Mouse (Mus musculus) cerebellum, postnatal 25 days (tissue): ENCODE measurements around the gene Tbp.
A peak's percentile ranks its signal among the peaks of the same experiment; 100 is the strongest.

Experiments used
- DNase-seq, 2 experiments: peaks; one replicate each; pipeline ENCODE4 v3.0.0; 2021; ENCODE audit warnings: mixed read lengths in 2 of 2

Gene Tbp

DNA sequence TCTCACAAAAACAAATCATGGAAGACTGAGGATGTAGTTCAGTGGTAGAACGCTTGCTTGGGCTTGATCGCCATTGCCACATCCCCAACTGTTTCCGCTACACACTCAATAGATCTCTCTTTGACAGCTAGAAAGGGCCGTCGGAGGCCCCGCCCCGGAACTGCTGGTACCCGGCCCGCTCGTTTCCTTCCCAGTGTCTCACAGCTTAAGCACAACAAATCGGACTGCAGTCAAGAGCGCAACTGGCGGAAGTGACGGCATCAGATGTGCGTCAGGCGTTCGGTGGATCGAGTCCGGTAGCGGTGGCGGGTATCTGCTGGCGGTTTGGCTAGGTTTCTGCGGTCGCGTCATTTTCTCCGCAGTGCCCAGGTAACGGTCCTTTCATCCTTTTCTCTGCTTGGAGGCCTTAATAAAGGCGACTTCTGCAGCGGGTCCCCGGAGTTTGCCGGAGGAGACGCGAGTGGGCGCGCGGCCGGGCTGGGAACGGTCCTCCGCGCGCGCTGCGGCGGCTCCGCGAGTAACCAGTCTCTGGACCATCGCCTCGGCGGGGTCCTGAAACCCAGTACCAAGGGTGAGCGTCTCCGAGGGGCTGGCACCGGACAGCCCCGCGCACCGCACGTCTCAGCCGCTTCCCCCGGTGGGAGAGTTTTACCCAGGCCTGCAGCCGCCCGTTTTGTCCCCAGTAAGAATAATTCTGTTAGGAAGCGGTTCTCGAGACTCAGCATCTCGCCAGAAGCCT lies at the start of gene Tbp, which contains the start of gene Psmb1:
Gene Tbp (plus strand): TSS at position 233 of the 739 bp plus-strand sequence.
Gene Psmb1 (minus strand): TSS at position 96 of the 739 bp plus-strand sequence.
- peak; percentile 98 for DNase-seq

DNA sequence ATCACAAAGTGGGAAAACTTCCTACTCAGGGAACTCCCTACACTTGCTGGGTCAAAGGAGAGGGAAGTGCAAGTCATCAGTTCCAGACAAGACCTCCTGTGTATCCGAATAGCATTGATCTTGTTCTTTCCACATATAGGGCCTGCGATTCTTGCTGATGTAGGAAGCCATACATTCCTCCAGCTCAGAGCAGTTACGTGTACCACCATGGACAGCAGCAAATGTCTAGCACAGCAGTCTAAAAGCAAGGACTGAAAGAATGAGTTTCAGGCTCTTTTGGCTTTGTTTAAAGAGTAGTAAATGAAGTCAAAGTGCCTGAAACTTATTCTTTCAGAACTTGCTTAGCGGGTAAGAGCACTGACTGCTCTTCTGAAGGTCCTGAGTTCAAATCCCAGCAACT lies 44.5 kb upstream of the Tbp start:
- DNase-seq, result no peak

DNA sequence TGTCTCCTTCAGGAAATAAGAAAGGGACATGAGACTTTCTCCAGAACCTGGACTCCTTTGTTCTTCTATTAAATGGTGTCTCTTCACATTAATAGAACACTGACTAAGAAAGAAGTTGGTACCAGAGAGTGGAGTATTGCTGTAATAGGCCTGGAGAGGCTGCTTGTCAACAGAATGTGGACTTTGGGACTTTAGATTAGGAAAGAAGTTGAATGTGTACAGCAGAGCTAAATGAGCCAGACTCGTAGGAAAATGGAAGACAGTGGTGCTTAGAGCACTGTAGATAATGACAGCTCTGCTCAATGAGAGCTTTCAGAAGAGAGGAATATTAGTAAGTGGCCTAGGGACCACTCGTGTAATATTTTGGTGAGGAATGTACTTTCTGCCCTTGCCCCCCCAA lies 43.1 kb upstream of the Tbp start:
- no peak for DNase-seq

DNA sequence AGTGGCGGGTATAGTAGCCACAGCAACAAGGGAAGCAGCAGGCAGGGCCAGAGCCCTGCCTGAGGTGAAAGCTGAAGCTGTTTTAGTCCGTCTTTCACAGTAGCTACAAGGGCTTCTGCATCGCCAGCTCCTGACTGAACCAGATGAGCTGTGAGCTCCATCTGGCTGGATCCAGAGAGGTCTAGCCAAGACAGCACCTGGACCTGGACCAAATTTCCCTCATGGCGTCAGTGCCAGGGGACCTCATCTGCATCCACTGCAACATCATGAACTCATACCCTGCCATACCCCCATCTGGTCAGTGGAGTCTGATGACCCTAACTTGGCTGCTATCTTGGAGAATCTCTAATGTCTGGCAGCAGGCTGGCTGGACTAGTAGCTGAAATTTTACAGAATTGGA lies 39.9 kb upstream of the Tbp start:
- DNase-seq, result no peak

DNA sequence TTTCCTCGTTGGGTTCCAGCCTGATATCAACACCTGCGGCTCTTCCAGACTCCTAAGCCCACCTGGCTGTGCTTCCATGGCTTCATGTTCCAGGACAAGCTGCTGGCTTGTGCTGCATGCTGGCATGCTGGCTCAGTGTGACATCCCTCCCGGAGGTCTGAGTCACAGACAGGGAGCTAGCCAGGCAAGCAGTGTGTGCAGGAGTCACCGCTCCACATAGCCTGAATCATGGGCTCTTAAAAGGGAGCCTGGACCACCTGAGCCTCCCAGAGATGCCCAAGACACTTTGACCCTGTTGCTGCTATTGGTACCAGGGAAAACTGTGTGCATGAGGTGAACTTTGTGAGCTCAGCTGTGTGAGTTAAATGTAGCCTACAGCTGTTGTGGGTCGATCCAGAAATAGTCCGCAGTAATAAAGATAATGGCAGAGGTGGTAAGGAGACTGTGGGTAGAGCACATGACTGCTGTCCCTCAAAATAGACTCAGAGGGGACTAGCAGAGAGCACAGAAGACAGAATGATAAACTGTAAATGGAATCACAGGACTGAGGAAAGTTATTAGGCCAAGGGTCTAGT lies 37.7 kb upstream of the Tbp start:
- no peak for DNase-seq

DNA sequence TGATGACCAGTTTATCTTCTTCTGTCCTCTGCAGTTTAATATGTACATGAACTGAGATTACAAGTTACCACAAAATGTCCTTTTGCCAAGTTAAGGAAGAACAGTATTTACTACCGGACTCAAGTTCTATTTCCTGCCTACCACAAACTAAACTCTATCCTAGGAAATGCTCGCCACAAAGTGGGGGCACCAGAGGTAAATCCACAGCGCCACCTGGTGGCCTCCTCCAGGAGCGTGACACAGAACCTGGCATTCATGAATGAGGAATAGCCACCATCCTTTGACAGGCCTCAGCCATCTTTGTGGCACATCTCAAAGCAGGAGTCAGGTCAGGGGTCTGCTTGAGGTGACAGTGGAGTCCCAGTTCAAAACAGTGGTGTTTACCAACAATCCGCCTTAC lies 32.0 kb upstream of the Tbp start:
- DNase-seq, result peak; percentile 70 to 85

DNA sequence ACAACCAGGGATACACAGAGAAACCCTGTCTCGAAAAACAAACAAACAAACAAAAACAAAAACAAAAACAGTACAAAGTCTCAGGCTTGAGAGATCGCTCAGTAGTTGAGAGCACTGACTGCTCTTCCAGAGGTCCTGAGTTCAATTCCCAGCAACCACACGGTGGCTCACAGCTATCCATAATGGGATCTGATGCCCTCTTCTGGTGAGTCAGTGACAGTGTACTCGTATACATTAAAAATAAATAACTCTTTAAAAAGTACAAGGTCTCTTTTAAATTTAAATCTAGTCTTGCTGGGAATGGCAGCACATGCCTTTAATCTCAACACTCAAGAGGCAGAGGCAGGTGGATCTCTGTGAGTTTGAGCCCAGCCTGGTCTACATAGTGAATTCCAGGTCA lies 27.0 kb upstream of the Tbp start:
- DNase-seq, result no peak

DNA sequence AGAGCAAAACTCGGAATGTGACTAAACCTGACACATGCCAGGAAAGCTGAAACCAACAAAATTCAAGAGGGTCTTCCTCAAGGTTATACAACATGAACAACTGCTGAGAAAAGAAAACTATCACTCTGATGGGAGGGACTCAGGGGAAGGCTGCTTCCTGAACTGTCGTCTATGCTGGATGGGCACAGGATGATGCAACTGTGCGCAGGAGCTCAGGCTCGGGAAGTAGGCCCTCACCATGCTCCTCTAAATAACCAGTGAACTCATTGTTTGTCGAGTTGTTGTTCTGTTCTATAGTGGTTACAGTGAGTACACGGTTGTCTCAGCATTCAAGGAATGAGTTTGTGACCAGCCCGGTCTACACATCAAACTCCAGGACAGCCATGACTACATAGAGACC lies 9.1 kb upstream of the Tbp start:
- DNase-seq, result no peak

DNA sequence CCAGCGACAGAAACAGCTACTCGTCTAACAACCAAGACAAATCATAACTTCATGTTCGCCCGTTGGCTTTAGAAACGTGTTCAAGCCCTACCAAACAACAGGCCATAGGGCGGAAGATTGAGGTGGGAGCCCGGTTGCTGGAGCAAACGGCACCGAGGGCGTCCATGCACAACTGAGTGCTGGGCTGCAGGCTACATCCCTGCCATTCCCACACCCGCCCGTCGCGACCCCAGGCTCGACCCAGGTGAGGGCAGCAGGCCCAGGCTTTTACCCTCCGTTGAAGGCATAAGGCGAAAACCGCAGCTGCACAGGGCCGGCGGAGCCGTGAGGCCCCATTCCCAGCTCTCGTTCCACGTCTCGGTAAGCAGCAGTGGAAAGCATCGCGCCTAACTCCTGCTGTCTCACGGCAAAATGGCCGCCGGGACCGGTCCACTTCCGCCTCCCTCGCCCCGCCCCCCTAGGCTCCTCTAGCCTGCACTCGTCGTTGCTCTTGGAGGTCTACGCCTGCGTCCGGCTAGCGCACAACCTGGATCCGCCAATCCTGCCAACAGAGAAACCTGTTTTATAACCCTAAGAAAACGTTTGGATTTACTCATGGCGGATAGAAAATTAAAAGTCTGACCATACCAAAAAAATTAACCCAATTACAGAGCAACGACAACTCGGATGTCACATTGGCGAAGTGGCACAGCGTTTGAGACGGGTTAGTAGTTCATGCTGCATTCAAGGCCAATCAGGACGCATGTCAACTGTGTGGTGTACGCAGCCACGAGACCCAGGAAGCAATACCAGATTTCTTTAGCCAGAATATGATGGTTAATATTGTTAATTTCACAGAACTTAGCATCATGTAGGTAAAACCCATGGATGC lies 1.6 kb upstream of the Tbp start:
- peak; percentile 96 to 98 for DNase-seq

DNA sequence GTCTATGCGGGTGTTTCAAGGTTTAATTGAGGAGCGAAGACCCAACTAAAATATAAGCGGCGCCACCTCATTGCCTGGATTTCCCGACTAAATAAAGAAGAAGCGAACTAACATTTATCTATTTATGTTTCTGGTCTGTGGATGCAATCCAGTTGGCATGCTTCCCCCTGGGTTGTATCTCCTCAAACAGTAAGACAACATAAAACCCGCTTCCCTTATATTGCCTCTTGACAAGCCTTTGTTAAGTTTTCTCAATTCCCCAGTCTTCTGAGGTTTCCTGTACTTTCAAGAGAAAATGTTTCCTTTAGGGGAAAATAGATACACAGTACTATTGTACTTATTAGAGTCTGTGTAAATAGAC lies 955 bp upstream of the Tbp start:
- peak in 1 of 2 experiments; percentile 39 for DNase-seq

DNA sequence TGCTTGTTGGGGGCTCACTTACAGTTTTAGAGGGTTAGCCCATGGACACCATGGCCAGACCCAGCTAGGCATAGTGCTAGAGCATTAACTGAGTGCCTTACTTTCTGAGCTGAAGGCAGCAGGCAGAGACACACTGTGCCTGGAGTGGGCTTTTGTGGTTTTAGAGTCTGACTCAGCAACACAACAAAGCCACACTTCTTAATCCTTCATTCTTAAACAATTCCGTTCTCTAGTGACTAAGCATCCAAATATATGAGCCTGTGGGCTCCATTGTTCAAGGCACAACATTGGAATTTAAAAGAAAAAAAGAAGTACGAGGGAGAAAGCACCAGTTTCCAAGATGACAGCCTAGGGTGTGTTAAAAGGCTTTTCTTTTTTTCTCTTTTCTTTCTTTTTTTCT lies 11.0 kb downstream of the Tbp start:
- DNase-seq, result no peak

DNA sequence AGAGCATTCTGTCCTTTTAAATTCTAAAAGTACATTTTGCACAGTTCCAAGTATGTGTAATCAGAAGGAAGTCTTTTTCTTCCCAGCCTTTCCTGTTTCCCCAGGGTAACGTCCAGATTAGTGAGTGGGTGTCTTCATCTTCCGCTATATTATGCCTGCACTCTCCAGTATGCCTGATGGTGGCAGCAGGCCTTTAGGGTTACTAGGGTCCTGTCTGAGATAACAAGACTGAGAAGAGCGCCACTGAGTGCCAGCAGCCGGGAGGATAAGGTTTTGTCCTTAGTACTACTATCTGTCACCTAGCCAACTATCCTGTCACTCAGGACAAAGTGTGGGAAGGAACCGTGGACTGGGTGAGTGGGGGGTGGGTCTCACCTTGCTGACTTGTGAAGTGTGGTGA lies 18.1 kb downstream of the Tbp start:
- DNase-seq, result no peak

DNA sequence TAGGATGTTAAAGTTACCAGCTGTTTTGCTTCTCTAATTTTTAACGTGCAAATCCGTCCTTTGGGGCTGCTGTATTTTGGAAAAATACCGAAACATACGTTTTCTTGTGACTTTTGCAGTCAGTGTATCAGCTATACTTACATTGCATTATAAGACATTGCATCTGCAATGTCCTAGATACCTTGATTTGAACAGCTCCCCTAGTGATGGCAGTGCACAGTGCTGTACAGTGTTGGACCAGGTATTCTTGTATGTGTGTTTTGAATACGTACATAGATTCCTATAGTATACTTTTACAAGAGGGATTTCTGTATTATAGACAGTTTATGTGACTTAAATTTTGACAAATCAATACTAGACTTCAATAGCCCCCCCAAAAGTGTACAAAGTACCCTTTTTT lies 18.5 kb downstream of the Tbp start:
- no peak for DNase-seq

DNA sequence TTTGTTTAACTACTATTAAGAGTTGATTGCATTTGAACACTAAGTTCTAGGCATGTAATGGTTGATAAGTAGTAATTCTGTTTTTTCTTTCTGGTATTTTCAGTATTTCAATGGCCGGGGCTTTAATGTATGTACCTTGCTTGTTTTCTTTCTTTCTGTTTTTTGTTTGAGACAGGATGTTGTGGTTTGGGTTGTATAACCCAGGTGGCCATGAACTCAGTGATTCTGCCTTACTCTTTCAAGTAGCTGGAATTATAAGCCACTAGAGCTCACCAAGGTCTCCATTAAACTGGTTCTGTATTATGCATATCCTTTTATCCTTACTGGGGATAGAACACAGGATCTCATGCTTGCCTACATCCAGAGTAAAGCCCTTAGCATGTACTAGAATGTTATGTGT lies 19.1 kb downstream of the Tbp start:
- DNase-seq, result no peak

DNA sequence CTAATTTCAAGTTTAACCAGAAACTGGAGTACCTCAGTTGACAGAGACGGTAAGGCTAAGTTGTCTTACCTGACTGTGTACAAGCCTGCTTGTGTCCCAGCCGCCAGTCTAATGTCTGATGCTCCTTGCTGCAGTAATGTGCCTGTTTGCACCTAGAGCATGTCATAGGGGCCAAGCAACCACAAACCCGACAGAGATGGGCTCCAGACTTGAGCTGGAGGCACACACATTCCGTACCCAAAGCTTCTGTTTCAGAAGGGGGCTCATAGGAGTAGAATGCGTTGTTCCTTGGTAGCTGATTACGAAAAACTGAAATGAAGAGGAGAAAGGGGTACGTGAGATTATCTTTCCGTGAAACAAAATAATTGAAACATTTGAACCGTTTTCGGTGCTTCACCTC lies 26.6 kb downstream of the Tbp start:
- peak; percentile 14 to 16 for DNase-seq

DNA sequence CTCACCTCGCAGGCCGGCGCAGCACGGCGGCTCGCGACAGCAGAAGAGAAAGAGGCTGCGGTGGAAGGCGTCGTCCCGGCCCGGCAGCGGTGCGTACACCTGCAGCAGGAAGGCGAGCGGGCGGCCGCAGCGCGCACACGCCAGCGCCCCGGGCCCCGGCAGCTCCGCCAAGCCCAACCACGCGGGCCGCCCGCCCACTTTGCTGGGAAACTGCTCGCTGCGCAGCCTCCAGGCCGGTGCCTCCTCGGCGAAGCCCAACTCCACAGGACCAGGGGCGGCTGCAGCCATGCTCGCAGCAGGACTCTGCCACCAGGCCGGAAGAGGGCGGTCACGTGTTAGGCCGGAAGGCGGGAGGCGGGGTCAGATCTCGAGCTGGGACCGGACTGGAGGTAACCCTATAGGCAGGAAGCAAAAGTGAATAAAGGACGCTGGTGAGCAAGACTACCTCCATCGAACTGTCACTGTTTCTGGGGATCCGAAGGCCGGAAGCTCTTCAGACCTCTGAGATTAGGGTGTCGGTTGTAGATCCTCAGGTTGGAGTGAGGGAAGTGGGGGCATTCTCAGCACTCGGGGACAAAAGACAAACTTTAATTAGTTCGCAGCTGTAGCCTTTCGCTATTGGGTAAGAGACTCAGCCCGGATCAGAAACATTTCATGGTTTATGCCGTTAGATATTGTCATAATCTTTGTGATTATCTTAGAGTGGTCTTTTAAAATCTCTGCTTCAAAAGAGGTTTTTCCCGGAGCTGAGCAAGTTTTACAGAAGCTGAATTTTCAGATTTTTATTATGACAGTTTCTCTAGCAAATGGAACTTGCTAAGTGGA lies 27.5 kb downstream of the Tbp start, which contains the start of gene Pdcd2:
Gene Pdcd2 (minus strand): TSS at position 316 of the 825 bp plus-strand sequence.
- DNase-seq, result peak; percentile 96 to 97

DNA sequence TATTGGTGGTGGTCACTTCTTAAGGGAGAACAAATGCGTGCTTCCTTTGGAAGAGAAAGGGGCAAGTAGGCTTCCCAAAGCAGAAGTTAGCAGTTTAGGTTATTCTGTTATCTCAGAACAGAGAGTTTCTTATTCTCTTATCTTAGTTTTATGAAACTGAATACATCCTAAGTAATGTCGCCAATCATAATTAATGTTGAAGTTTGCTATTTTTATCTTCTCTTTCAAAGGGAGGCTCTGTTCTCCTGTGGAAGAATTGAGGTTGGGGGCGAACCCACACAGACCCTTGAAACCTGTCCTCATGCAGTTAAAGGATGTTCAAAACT lies 28.1 kb downstream of the Tbp start:
- DNase-seq, result no peak

DNA sequence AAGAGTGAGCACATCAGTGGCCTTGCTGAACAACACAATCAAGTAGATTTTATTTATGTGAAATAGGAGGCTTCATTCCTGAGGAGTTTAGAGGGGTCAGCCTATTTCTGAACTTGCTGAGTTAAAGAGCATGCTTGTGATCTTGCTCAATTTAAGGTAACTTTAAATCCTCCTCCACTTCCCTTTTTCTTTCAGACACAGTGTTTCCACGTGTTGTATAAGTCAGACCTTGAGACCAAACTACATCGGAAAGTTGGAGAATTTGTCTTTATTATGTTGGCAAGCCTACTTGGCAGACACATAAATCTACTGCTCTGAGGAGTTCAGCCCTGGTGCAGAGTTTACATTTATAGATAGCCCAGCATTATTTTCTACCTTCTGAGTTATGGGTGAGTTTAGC lies 29.2 kb downstream of the Tbp start:
- no peak for DNase-seq

DNA sequence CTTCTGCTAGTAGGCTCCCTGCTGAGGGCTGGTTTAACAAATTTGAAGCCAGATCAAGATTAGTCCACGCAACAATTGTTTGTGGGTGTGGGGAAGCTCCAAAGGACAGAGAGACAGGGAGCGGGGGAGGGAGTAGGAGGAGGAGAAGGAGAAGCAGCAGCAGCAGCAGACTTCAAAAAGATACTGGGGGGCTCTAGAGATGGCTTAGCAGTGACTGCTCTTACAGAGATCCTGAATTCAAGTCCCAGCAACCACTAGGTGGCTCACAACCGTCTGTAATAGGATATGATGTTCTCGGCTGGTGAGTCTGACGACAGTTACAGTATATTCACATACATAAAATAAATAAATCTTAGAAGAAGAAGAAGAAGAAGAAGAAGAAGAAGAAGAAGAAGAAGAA lies 30.5 kb downstream of the Tbp start:
- peak; percentile 22 to 67 for DNase-seq

DNA sequence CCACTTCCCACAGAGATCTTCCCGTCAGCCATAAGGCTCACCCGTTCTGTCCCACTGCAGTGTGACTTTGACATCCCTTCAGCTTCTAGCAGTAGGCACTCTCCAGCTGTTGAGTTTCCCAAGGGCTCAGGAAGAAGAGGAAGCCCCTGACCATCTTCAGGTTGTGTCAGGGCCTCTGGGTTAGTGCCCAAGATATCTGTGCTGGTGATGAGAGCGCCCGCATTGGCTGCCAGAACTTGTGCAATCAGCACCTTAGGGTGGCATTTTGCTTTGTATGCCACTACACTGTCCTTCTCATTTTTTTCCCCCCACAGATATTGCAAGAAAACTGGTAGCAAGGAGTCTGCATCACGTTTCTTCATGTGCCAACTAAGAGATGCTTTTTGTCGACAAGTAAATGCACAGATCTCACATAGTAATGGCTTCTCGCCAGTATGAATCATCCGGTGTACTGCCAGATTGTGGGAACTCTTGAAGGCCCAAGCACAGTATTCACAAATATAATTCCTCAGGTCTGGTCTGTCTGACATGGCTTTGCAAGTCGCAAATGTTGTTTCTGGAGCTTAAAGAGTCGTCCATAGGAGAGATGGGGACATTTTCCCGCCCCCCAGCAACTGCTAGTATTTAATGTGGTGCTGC lies 35.6 kb downstream of the Tbp start:
- peak; percentile 27 to 42 for DNase-seq

DNA sequence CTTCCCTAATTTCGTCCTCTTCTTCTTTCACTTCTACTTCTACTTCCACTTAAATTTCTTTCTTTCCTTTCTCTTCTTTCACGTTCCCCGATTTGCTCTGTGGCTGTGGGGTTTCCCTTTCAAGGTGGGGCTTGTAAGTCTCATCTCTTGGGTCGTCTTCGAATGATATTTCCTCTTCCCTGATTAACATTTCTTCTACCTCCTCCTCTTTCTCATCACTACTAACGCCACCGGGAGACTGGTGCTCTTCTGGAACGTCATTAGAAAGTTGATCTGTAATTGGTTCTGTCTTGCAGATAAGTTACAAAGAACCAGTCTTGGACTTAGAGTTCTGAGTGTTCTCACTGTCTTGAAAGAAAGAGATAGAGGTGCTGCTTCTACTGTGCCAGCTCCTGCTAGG lies 36.3 kb downstream of the Tbp start:
- DNase-seq, result no peak

DNA sequence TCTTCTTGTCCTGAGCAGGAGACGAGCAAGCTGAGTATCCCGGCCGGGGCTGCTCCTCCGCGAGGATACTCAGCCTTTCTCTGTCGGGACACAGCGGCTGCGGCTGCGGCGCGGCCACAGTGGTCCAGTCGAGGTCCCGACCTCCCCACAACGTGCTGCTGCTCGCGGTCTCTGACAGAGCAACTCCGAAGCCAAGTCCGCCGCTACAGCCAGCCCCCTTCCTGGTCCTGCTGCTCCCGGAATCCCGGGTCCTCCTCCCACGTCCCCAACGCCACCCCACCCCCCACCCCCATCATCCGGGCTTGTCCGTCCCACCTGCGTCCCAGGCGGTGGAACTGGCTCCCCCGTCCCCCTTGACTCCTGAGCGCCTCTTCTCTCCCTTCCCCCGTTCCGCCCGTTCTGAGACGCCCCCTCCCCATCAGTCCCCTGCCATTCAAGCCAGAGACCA lies 36.8 kb downstream of the Tbp start:
- DNase-seq, result peak; percentile 32 to 42
